1 mouse cellular context compared by ENCODE assay signal in the genomic region with DNA sequence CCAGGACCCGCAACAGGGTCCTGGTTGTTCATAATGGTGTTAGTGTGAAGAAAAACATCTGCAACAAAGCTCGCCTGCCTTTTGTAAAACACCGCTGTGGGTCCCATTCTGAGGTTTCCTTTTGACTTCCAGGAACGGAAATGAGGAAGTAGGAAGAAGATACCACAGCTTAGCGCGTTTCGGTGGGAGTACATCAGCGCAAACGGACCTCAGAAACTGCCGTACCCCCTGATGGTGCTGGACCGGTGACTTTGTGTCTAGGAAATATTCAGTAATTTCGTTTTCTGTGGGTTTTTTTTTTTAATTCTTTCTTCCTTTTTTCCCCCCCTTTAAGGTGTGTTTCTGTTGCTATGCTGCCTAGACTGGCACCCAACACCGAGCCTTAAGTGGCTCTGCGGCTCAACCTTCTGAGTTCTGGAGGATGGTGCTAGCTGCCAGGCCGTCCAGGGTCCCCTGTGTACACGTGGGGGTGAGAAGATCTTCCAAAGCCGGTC.
TF ChIP-seq lines count a peak whose summit lies in the region.

No protein-coding gene starts in this region.

TF ChIP-seq in CH12.LX, 34 proteins besides CTCF, POLR2A, EP300 and RAD21 (continued from another document):
- TF ChIP-seq USF1 (IDR thresholded peaks at IDR 0.05; ENCODE audit: low read depth, low read length) (no peak), BHLHE40 (IDR thresholded peaks at IDR 0.05; ENCODE audit: low read depth, low read length) (peak; percentile 57), JUND (conservative IDR thresholded peaks at IDR 0.05; ENCODE audit: low read depth, low read length) (0 out of 2 replicates have a peak, but pooled peaks have one; percentile 19), GABPA (IDR thresholded peaks at IDR 0.05; ENCODE audit: insufficient replicate concordance, low read depth, low read length) (no peak), MXI1 (IDR thresholded peaks at IDR 0.05; ENCODE audit: low read depth, low read length) (peak; percentile 56; the same call in 1 of the 2 replicates)
